Mouse (Mus musculus): ENCODE measurements at regions not wholly inside any gene's neighbourhood (a gene's known extent, or its start where the extent isn't known, plus 50 kb on each side); places are given as distances from the start of the nearest gene placed in this dataset.

GRCm38 (mm10) chr11:48442534-48443254 is 357.4 kb upstream of the Rack1 start:
- H3K4me1 ChIP-seq (ENCODE audit: control insufficient read depth, insufficient read depth, low read length) = no peaks in the 10 kb centered on the region
- no peak overlapping the region for H3K27ac ChIP-seq (ENCODE audit: insufficient read depth, low read length)
- no peak overlapping the region for H3K4me3 ChIP-seq (ENCODE audit: insufficient read depth, low read length)
- TF ChIP-seq POLR2A (IDR thresholded peaks at IDR 0.05; ENCODE audit: extremely low read depth, insufficient read depth, low read length) (no peak), CTCF (IDR thresholded peaks at IDR 0.05; ENCODE audit: extremely low read depth, insufficient read depth, low read length) (no peak)

DNA sequence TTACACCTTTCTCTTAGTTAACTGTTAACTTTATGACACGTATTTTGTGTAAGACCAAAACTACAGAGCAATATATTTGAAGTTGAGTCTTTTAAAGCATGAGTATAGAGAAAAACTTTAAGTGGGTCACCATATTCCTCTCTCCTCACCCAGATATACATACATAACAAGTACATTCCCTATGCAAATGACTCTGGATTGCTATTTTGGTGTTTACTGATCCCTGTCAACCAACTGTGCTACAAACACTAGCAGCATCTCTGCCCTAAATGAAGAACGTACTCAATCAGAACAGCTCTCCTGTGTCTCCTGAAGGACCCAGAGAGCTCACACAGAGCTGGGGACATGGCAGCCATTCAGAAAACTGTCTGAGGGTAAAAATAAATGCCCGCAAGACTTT is 363.4 kb upstream of the Rack1 start:
- Histone ChIP-seq H3K4me1 (ENCODE audit: control insufficient read depth, insufficient read depth, low read length) (no peaks in the 10 kb centered on the region), H3K27ac (ENCODE audit: insufficient read depth, low read length) (no peak overlapping the region), H3K4me3 (ENCODE audit: insufficient read depth, low read length) (no peak overlapping the region)
- TF ChIP-seq POLR2A (IDR thresholded peaks at IDR 0.05; ENCODE audit: extremely low read depth, insufficient read depth, low read length) (no peak), CTCF (IDR thresholded peaks at IDR 0.05; ENCODE audit: extremely low read depth, insufficient read depth, low read length) (no peak)

GRCm38 (mm10) chr11:48431316-48431715 is 368.8 kb upstream of the Rack1 start:
- H3K27ac ChIP-seq (ENCODE audit: insufficient read depth, low read length) = no peak overlapping the region
- TF ChIP-seq POLR2A (IDR thresholded peaks at IDR 0.05; ENCODE audit: extremely low read depth, insufficient read depth, low read length) (no peak), CTCF (IDR thresholded peaks at IDR 0.05; ENCODE audit: extremely low read depth, insufficient read depth, low read length) (no peak)
- H3K4me1 ChIP-seq (ENCODE audit: control insufficient read depth, insufficient read depth, low read length) = no peaks in the 10 kb centered on the region
- H3K4me3 ChIP-seq (ENCODE audit: insufficient read depth, low read length) = no peak overlapping the region

GRCm38 (mm10) chr11:48427423-48427822 is 372.7 kb upstream of the Rack1 start:
- TF ChIP-seq CTCF (IDR thresholded peaks at IDR 0.05; ENCODE audit: extremely low read depth, insufficient read depth, low read length) (no peak), POLR2A (IDR thresholded peaks at IDR 0.05; ENCODE audit: extremely low read depth, insufficient read depth, low read length) (no peak)
- Histone ChIP-seq H3K4me3 (ENCODE audit: insufficient read depth, low read length) (no peak overlapping the region), H3K4me1 (ENCODE audit: control insufficient read depth, insufficient read depth, low read length) (no peaks in the 10 kb centered on the region), H3K27ac (ENCODE audit: insufficient read depth, low read length) (no peak overlapping the region)

DNA sequence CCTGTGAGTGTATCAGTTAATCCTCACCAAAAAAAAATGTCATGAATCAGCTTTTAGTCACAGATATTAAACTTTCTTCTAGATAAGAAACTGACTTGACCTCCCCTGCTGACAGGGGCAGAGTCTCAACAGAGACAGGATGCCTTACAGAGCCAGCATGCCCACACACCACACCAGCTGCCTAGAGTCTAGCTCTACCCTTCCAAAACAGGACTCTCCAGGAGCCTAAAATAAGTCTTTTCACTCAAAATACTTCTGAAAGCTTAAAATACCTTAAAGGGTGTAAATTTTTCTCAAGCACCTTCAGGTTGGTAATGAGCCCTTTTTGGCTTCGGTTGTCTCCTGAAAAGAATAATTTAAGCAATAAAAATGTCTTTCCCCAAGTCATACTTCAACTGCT is 373.7 kb upstream of the Rack1 start:
- Histone ChIP-seq H3K4me1 (ENCODE audit: control insufficient read depth, insufficient read depth, low read length) (no peaks in the 10 kb centered on the region), H3K27ac (ENCODE audit: insufficient read depth, low read length) (no peak overlapping the region), H3K4me3 (ENCODE audit: insufficient read depth, low read length) (no peak overlapping the region)
- TF ChIP-seq POLR2A (IDR thresholded peaks at IDR 0.05; ENCODE audit: extremely low read depth, insufficient read depth, low read length) (no peak), CTCF (IDR thresholded peaks at IDR 0.05; ENCODE audit: extremely low read depth, insufficient read depth, low read length) (no peak)

DNA sequence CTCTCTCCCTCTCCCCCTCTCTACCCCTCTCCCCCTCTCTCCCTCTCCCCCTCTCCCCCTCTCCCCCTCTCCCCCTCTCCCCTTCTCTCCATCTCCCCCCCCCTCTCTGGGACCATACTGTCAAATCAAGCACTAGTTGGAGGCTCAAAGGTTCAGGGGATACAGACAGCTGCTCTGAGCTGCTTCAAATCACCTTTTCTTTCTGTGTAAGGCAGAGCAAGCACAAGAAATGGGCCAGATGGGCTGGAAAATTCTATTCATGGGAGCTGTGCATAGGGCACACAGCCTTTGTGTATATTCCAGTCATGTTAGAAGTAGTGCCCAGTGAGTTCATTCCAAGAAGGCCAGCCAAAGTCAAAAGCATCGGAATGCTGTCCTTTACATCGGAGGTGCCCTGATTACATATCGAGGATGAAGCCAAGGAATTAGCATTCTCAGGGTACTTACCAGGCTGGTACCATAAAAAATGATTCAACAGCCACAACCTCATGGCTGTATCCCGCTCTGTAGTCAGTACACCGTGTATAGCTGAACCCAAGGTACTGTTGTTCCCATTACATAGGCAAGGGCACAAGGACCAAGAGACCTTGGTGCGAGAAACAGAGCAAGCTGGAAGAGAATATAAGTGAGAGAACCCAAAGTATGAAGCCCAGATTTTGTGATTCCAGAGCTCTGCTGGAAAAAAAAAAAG is 381.9 kb upstream of the Rack1 start:
- H3K27ac ChIP-seq (ENCODE audit: insufficient read depth, low read length) = no peak overlapping the region
- no peaks in the 10 kb centered on the region for H3K4me1 ChIP-seq (ENCODE audit: control insufficient read depth, insufficient read depth, low read length)
- H3K4me3 ChIP-seq (ENCODE audit: insufficient read depth, low read length) = no peak overlapping the region
- no peak for TF ChIP-seq CTCF (IDR thresholded peaks at IDR 0.05; ENCODE audit: extremely low read depth, insufficient read depth, low read length)
- no peak for TF ChIP-seq POLR2A (IDR thresholded peaks at IDR 0.05; ENCODE audit: extremely low read depth, insufficient read depth, low read length)

DNA sequence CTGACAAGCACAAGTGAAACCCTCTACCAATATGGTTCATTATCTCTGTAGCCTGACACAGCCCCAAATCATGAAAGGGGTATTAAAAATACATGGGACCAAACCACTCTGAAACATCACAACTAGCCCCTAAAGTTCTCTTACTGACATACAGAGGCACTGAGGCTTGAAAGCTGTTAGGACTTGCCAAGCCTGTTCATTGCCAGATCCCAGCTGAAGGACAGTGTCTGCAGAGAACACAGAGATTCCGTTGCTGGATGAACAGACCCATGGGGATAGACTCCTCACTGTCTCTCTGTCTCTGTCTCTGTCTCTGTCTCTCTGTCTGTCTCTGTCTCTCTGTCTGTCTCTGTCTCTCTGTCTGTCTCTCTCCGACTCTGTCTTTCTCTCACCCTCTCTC is 382.5 kb upstream of the Rack1 start:
- H3K4me3 ChIP-seq (ENCODE audit: insufficient read depth, low read length) = no peak overlapping the region
- TF ChIP-seq POLR2A (IDR thresholded peaks at IDR 0.05; ENCODE audit: extremely low read depth, insufficient read depth, low read length) (no peak), CTCF (IDR thresholded peaks at IDR 0.05; ENCODE audit: extremely low read depth, insufficient read depth, low read length) (no peak)
- no peaks in the 10 kb centered on the region for H3K4me1 ChIP-seq (ENCODE audit: control insufficient read depth, insufficient read depth, low read length)

DNA sequence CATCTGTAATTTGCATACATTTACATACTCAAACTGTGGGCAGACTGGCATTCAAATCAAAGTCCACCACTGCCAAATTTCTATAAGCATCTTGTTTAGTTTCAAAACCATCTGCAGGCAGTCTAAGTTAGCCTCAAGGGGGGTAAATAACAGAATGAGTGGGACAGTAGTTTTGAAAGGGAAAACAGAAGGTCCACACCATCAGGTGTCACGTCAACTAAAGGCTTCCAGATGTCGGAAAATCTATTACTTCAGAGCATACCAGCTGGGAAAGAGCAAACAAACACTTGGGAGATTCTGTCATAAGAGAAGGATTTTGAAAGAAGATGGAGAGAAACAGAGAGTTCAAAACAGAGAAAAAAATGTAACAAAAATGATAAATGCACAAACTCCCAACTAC is 402.1 kb upstream of the Rack1 start:
- H3K27ac ChIP-seq (ENCODE audit: insufficient read depth, low read length) = no peak overlapping the region
- TF ChIP-seq POLR2A (IDR thresholded peaks at IDR 0.05; ENCODE audit: extremely low read depth, insufficient read depth, low read length) = no peak
- TF ChIP-seq CTCF (IDR thresholded peaks at IDR 0.05; ENCODE audit: extremely low read depth, insufficient read depth, low read length) = no peak

More for the DNA sequence above, 382.5 kb upstream of the Rack1 start:
- no peak overlapping the region for H3K27ac ChIP-seq (ENCODE audit: insufficient read depth, low read length)

DNA sequence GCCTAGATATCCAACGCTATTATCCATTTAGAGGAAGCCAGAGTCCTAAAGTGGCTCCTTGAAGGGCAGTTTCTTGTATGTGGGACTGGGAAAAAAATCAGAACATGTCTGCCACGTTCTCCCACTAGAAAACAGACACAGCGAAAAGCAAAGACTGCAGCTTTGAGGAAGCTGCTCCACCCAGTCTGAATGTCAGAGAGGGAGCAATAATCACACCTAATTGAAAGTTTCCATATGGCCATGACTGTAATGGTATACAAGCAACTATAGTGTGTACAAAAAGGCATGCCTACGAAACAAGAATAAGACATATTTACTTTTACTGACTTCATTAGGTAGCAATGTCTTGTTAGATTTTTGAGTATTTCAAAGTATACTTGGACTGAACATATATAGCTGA is 392.7 kb upstream of the Sgcd start:
- H3K27ac ChIP-seq (ENCODE audit: insufficient read depth, low read length) = no peak overlapping the region
- no peak overlapping the region for H3K4me3 ChIP-seq (ENCODE audit: insufficient read depth, low read length)
- TF ChIP-seq CTCF (IDR thresholded peaks at IDR 0.05; ENCODE audit: extremely low read depth, insufficient read depth, low read length) (no peak), POLR2A (IDR thresholded peaks at IDR 0.05; ENCODE audit: extremely low read depth, insufficient read depth, low read length) (no peak)
- no peaks in the 10 kb centered on the region for H3K4me1 ChIP-seq (ENCODE audit: control insufficient read depth, insufficient read depth, low read length)

More for the DNA sequence above, 402.1 kb upstream of the Rack1 start:
- Histone ChIP-seq H3K4me3 (ENCODE audit: insufficient read depth, low read length) (no peak overlapping the region), H3K4me1 (ENCODE audit: control insufficient read depth, insufficient read depth, low read length) (no peaks in the 10 kb centered on the region)

GRCm38 (mm10) chr11:48378044-48378443 is 389.3 kb upstream of the Sgcd start:
- Histone ChIP-seq H3K4me1 (ENCODE audit: control insufficient read depth, insufficient read depth, low read length) (no peaks in the 10 kb centered on the region), H3K27ac (ENCODE audit: insufficient read depth, low read length) (no peak overlapping the region)
- TF ChIP-seq POLR2A (IDR thresholded peaks at IDR 0.05; ENCODE audit: extremely low read depth, insufficient read depth, low read length) (no peak), CTCF (IDR thresholded peaks at IDR 0.05; ENCODE audit: extremely low read depth, insufficient read depth, low read length) (no peak)

More at GRCm38 (mm10) chr11:48378044-48378443, 389.3 kb upstream of the Sgcd start:
- H3K4me3 ChIP-seq (ENCODE audit: insufficient read depth, low read length) = no peak overlapping the region

Data from cortical plate, adult 2 months (tissue).